Mouse (Mus musculus) kidney, adult 2 months (tissue): Measurements from ENCODE around the gene Gpd1.

Experiments
- CTCF ChIP-seq: fragments of 200-500 bp; conservative IDR thresholded peaks from 2 replicates; pipeline ENCODE4 v1.5.1; 2011; ENCODE audit warnings: low read depth, mild to moderate bottlenecking, control low read depth, low read length, moderate library complexity, mixed read lengths; ENCODE audit not compliant: insufficient read depth, insufficient read length
- POLR2A ChIP-seq: fragments of 200-500 bp; IDR thresholded peaks from one replicate; pipeline ENCODE4 v1.6.1; 2011; ENCODE audit warnings: low read depth, low read length, control low read depth

- TF ChIP-seq POLR2A, result no peak
- no peak for TF ChIP-seq CTCF
These were observed 20.0 kb upstream of the Gpd1 start for GRCm38 (mm10) chr15:99697309-99697708.
